Mouse (Mus musculus) ES-E14 (cell line): ENCODE data around the gene Dnah3. TPM values are rescaled to one million over a fixed set of nuclear protein-coding genes. Genes with fewer than 3 reads are reported as not detected.

Experiments
- DNase-seq: peaks from one replicate; pipeline ENCODE4 v3.0.0-alpha.2; 2013; ENCODE audit warnings: low read depth, low spot score
- H3K27ac ChIP-seq: 2 replicates; pipeline ENCODE4 v1.5.1; 2012; ENCODE audit warnings: low read depth, mild to moderate bottlenecking, low read length, moderate library complexity, mixed read lengths; ENCODE audit not compliant: poor library complexity, insufficient read depth, severe bottlenecking
- H3K36me3 ChIP-seq: 2 replicates; pipeline ENCODE4 v1.6.1; 2012; ENCODE audit warnings: mild to moderate bottlenecking, low read length, moderate library complexity, mixed read lengths; ENCODE audit not compliant: control insufficient read depth, poor library complexity, insufficient read depth, severe bottlenecking
- H3K4me1 ChIP-seq, 2 experiments: fragments of 150-350 bp in 1 of 2; sonication (generic) in 1 of 2; 2 replicates each; pipeline ENCODE4 v1.6.1; 2012; ENCODE audit warnings: low read length in 2 of 2, mild to moderate bottlenecking in 1 of 2, mixed read lengths in 1 of 2; ENCODE audit not compliant: control insufficient read depth in 2 of 2, insufficient read depth in 2 of 2, poor library complexity in 1 of 2
- H3K4me3 ChIP-seq, 2 experiments: fragments of 150-350 bp in 1 of 2; sonication (generic) in 1 of 2; 2 replicates each; pipeline ENCODE4 v1.5.1; 2012; ENCODE audit warnings: low read length in 2 of 2, low read depth in 1 of 2, mild to moderate bottlenecking in 1 of 2, mixed read lengths in 1 of 2; ENCODE audit not compliant: insufficient read depth in 1 of 2, poor library complexity in 1 of 2, severe bottlenecking in 1 of 2
- H3K9ac ChIP-seq: 2 replicates; pipeline ENCODE4 v1.6.1; 2012; ENCODE audit warnings: low read depth, mild to moderate bottlenecking, low read length, mixed read lengths; ENCODE audit not compliant: poor library complexity, insufficient read depth, severe bottlenecking
- H3K9me3 ChIP-seq: fragments of 150-350 bp; sonication (generic); 2 replicates; pipeline ENCODE4 v1.6.1; 2012; ENCODE audit warnings: low read depth, mild to moderate bottlenecking, low read length; ENCODE audit not compliant: control insufficient read depth, insufficient read depth
- CHD2 ChIP-seq: IDR thresholded peaks from 2 replicates; pipeline ENCODE4 v1.6.1; 2014; ENCODE audit warnings: mild to moderate bottlenecking, low read depth, low read length, inconsistent platforms
- HCFC1 ChIP-seq: IDR thresholded peaks from 2 replicates; pipeline ENCODE4 v1.6.1; 2012; ENCODE audit warnings: low read length, inconsistent platforms, borderline replicate concordance; ENCODE audit not compliant: insufficient read depth
- MAFK ChIP-seq: IDR thresholded peaks from 2 replicates; pipeline ENCODE4 v1.6.1; 2014; ENCODE audit warnings: mild to moderate bottlenecking, low read depth, low read length, inconsistent platforms; ENCODE audit not compliant: insufficient read depth
- ZC3H11A ChIP-seq: IDR thresholded peaks from 2 replicates; pipeline ENCODE4 v1.6.1; 2012; ENCODE audit warnings: low read depth, mild to moderate bottlenecking, inconsistent platforms, low read length, borderline replicate concordance
- ZNF384 ChIP-seq: IDR thresholded peaks from 2 replicates; pipeline ENCODE4 v1.6.1; 2012; ENCODE audit warnings: low read depth, low read length, inconsistent platforms
- in situ Hi-C, 2 experiments: fragments of 600-800 bp; cut with MboI; formaldehyde crosslinking; loops; one replicate each; pipeline ENCODE4 v1.15.1; 2025; ENCODE audit warnings: low sequenced_read_pairs in 2 of 2, inconsistent platforms in 1 of 2; ENCODE audit not compliant: unreplicated experiment in 2 of 2
- total RNA-seq: library from RNA; depleted of rRNA; stranded (reverse); fragments of 300-350 nt; gene quantifications from 2 replicates; pipeline ENCODE4 v1.2.3, GENCODE M21; 2012

Dnah3 gene
- total RNA-seq, 1 experiment, result not detected

- in situ Hi-C loops, result no loop called here
- no peak overlapping the region for H3K27ac ChIP-seq
- H3K9ac ChIP-seq, result no peak overlapping the region
- no peak for DNase-seq
- TF ChIP-seq MAFK (no peak), HCFC1 (no peak), ZC3H11A (no peak), CHD2 (no peak), ZNF384 (no peak)
- H3K36me3 ChIP-seq, result no peaks in the 10 kb centered on the region; the same call in 1 of the 2 replicates
- H3K4me1 ChIP-seq, result no peaks in the 10 kb centered on the region
- H3K4me3 ChIP-seq, result no peak overlapping the region
- no peaks in the 10 kb centered on the region for H3K9me3 ChIP-seq
Observed at GRCm38 (mm10) chr7:119977574-119977973, 117.5 kb downstream of the Dnah3 start.

GRCm38 (mm10) chr7:119976256-119976655, 118.8 kb downstream of the Dnah3 start:
- in situ Hi-C loops, result no loop called here
- Histone ChIP-seq H3K36me3 (no peaks in the 10 kb centered on the region; the same call in 1 of the 2 replicates), H3K4me3 (no peak overlapping the region), H3K27ac (no peak overlapping the region), H3K9ac (no peak overlapping the region), H3K9me3 (no peaks in the 10 kb centered on the region), H3K4me1 (no peaks in the 10 kb centered on the region)
- no peak for DNase-seq
- TF ChIP-seq CHD2 (no peak), ZC3H11A (no peak), HCFC1 (no peak), MAFK (no peak), ZNF384 (no peak)

GRCm38 (mm10) chr7:119974214-119974613, 120.9 kb downstream of the Dnah3 start:
- Histone ChIP-seq H3K9ac (no peak overlapping the region), H3K36me3 (no peaks in the 10 kb centered on the region; the same call in 1 of the 2 replicates), H3K9me3 (no peaks in the 10 kb centered on the region), H3K4me3 (no peak overlapping the region), H3K4me1 (no peaks in the 10 kb centered on the region), H3K27ac (no peak overlapping the region)
- DNase-seq, result no peak
- TF ChIP-seq MAFK, result peak; percentile 46; the same call in 1 of the 2 replicates
- TF ChIP-seq HCFC1, result no peak
- TF ChIP-seq ZNF384, result no peak
- no peak for TF ChIP-seq ZC3H11A
- in situ Hi-C loops, result no loop called here

GRCm38 (mm10) chr7:119969320-119969719, 125.8 kb downstream of the Dnah3 start:
- H3K9me3 ChIP-seq, result no peaks in the 10 kb centered on the region
- in situ Hi-C loops, result no loop called here
- H3K4me3 ChIP-seq, result no peak overlapping the region
- no peaks in the 10 kb centered on the region for H3K36me3 ChIP-seq
- no peak for DNase-seq
- no peak overlapping the region for H3K9ac ChIP-seq
- H3K4me1 ChIP-seq, result peaks cover 0 to 4% of the 10 kb centered on the region in 2 experiments; a peak in 2 of 4 replicates
- no peak for TF ChIP-seq HCFC1
- no peak for TF ChIP-seq ZC3H11A
- TF ChIP-seq MAFK, result no peak
- no peak for TF ChIP-seq CHD2
- no peak for TF ChIP-seq ZNF384
- no peak overlapping the region for H3K27ac ChIP-seq
